Mouse (Mus musculus): ENCODE results near the gene Ugt1a10. TPM values are rescaled to one million over a fixed set of nuclear protein-coding genes. Genes with fewer than 3 reads are reported as not detected.

Ugt1a10 gene
- total RNA-seq, 2 experiments from 2014 or later = not detected

DNA sequence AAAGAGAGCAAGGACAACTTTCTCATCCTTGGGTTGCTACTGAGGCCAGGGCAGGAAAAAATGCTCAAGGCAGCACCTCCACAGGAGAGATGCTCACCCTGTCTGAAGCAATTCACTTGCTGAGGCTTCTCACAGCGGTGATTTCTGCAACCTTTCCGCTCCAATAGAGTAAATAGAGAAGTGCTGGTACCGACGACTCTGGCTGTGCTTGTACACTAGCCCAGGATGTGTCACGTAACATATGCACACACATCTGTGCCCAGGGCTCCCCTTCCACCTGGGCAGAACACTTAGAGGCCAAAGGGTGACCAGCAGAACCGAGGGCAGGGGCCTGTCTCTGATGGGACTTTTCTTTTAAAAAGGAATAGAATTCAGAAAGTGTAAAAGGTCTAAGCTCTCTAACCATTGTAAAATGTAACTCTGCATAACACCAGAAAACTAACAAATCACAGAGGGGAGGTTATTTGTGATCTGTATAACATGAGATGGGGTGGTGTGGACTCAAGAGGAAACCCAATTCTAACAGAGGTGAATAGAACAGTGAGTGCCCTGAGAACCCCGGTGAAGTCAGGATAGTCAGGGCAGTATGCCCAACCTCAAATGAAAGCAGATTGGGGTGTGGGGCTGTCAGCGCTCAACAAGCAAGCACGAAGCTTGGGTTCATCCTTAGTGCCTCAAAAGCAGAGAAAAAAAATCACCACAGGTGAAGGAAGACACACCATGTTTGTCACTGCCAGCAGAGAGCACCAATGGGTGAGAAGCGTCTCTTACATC lies 205.6 kb downstream of the Ugt1a10 start:
- no peak for DNase-seq (ENCODE audit: low spot score in 2 of 2)
- intact Hi-C loops (cut with DNase I) = no loop called here

DNA sequence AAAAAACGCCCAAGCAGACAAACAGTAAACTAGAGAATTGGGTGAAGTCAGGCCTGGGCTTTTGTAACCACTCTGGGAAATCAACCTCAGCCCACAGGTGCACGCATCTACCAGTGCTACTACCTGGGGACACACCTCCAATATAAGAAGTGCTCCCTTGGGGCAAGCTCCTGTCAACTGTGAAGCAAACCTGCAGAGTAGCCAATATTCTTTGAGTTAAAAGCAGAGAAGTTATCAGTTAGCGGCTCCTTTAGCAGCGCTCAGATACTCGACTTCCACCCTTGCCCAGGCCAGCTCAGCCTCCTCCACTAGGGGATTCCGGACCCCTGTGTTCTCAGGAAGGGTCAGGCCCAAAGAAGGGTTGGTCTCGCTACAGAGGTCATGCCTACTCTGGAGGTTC lies 206.5 kb downstream of the Ugt1a10 start:
- DNase-seq (ENCODE audit: low spot score in 2 of 2) = no peak
- intact Hi-C loops (cut with DNase I) = no loop called here

DNA sequence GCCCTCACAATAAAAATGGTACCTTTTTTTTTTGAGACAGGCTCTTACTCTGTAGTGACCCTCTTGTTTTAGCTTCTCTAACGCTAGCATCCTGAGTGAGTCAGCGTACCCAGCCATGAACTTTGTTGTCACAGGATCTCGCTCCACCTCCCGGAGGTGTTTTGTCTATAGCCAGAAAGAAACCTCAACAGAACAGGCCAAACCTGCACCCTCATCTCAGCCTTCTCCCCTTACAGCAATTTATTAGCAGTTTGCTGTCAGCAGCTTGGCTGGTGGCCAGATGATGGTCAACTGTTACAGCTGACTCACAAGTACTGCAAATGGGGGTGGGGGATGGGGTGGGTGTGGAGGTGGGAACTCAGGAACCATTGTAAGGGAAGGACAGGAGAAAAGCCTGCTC lies 207.1 kb downstream of the Ugt1a10 start:
- no peak for DNase-seq (ENCODE audit: low spot score in 2 of 2)
- intact Hi-C loops (cut with DNase I) = no loop called here

DNA sequence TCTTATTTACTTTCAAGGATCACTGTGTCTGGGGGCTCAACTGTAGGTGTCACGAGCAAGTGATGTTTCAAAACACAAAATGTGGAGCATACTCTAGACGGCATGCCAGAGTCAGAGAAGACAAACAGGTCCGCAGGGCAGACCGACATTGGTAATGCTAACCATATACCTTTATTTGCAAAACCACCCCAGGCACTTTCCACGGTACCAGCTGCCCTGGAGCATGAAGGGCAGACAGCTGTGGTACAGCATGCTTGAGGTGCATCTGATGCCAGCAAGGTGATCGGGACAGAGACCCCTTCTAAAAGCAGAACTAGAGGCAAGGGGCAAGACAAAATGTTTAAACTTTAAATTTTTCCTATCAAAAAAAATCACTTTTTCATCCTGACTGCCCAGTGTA lies 207.8 kb downstream of the Ugt1a10 start:
- DNase-seq (ENCODE audit: low spot score in 2 of 2) = no peak
- intact Hi-C loops (cut with DNase I) = no loop called here

DNA sequence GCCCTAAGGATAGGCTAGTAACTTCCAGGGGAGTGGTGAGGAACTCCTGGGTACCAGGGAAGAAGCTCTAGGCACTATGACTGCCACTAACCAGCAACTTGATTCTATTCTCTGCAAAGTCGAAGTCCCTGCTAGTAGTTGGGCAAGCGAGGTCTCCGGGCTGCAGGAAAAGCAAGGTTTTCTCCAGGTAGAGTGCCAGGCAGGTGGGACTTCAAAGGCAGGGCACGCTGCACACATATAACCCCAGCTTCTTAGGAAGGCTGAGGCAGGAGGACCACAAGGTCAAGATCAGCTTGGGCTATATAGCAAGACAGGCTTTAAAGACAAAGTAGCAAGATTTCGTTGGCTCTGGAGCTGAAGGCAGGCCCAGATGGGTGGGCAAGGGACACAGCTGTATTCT lies 208.6 kb downstream of the Ugt1a10 start:
- no peak for DNase-seq (ENCODE audit: low spot score in 2 of 2)
- intact Hi-C loops (cut with DNase I) = no loop called here

DNA sequence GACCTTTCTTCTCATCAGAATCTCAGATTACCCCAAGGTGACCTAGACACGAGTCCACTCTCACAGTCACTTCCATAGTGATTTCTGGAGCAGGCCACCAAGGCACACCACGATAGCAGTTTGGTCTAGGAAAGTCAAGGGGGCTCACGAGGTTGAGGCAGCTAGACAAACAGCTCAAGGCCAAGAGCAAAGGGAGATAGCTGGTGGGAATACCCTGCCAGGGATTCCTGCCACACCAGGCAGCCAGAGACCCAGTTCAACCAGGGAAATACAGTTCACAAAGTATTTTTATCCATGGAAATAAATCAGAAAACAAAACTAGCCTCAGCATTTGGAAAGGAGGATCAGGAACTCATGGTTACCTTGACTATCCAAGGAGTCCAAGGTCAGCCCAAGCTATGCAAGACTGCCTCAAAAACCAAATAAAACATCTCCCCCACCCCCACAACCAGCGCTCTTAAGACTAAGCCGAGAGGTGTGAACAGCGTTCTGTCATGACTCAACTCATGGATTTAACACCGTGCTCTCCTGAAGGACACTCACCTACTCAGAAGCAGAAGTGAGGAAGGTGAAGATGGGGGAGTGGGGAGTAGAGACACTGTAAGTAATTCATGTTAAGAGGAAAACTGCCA lies 209.2 kb downstream of the Ugt1a10 start:
- DNase-seq (ENCODE audit: low spot score in 2 of 2) = no peak
- intact Hi-C loops (cut with DNase I) = no loop called here

DNA sequence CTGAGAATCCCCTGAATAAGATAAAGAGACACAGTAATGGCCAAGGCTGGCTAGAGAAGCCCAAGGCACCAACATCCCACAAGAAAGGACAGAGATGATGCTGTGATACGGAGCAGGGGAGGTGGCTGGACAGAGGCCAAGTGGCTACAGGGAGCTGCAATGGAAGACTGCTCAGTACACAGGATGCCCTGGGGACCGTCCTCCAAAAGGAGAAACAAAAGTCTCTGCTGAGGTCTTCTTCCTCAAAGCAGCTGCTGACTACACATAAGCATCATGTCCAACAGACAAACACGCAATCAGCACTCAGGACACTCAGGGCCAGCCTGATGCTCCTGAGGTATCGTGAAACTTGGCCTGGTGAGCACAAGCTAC lies 209.7 kb downstream of the Ugt1a10 start:
- intact Hi-C loops (cut with DNase I) = no loop called here

DNA sequence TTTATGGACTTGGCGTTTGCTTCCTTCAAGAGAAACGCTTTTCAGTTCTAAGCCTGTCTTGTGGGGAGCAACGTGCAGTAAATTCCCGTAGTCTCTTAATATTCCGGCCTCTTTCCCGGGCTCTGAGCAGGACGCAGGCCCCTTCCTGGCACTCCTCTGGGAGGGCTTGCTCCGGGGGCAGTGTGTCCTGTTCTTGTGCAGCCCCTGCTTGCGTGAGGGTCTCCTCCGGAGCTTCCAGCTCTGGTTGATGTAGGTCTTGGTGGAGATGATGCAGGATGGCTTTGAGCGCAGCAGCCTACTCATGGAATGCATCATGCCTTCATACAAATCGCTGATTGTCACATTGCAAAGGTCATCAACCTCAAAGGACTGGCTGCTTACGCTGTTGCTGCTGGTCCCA lies 210.9 kb downstream of the Ugt1a10 start:
- intact Hi-C loops (cut with DNase I) = no loop called here
- no peak for DNase-seq (ENCODE audit: low spot score in 2 of 2)

More for the DNA sequence above, 209.7 kb downstream of the Ugt1a10 start:
- no peak for DNase-seq (ENCODE audit: low spot score in 2 of 2)

DNA sequence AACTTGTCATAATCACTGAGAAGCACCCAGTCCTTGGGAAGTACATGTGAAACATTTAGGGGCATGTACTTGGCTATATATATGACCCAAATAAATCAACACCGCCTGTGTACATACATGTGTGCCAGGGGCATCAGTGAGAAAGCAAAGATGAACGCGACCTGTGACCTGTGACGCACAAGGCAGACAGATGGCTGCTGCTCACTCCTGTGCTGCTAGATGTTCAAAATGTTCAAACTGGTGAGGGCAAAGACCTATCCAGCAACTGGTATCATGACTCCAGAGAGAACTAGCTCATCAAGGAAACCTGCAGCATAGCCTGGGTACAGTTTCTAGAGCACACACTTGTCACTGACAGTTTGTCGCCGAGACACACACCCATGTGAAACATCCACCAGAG lies 212.3 kb downstream of the Ugt1a10 start:
- intact Hi-C loops (cut with DNase I) = no loop called here

DNA sequence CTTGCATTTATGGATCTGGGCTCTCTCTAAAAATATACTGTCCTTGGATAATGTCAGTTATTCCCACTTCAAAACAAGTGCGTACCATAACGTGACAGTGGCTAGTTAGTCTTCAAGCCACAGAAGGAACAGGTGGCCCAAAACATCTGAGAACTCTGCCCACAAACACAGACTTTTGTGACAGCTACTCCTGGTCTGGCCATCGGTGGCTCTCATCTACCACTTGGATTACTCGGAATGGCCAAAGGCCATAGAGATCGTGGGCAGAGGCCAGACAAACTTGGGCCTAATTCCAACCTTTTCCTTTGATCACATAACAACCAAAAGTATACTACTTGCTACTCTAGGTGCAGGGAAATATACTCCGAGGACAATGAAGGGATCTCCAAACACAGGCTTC lies 212.9 kb downstream of the Ugt1a10 start:
- no peak for DNase-seq (ENCODE audit: low spot score in 2 of 2)
- intact Hi-C loops (cut with DNase I) = no loop called here

More for the DNA sequence above, 212.3 kb downstream of the Ugt1a10 start:
- DNase-seq (ENCODE audit: low spot score in 2 of 2) = no peak

Small RNAs within 50 kb of the gene (microRNA-seq; reads per million reads assigned to microRNA genes)
- gene Gm25198 = not detected

Other genes starting within 250 kb of the Ugt1a10 start
- gene Dgkd, start 202.1 kb upstream of the Ugt1a10 start, total RNA-seq (2021) = 100 to 1,000 TPM in 1 of 2 experiments, 10 to 100 TPM in 1; 88.0 to 122 TPM
- 10 to 100 TPM; 15.1 to 27.2 TPM for gene Usp40, start 46.8 kb upstream of the Ugt1a10 start, total RNA-seq (2021)
- not detected for gene Ugt1a9, start 15.4 kb downstream of the Ugt1a10 start, total RNA-seq (2021)
- not detected for gene Ugt1a8, start 32.4 kb downstream of the Ugt1a10 start, total RNA-seq (2021)
- under 1 TPM; 0.44 to 0.82 TPM for gene Ugt1a7c, start 39.7 kb downstream of the Ugt1a10 start, total RNA-seq (2021)
- gene Ugt1a6b, start 47.9 kb downstream of the Ugt1a10 start, total RNA-seq (2021) = under 1 TPM in 1 of 2 experiments, not detected in 1; 0.22 TPM
- 1 to 10 TPM in 1 of 2 experiments, under 1 TPM in 1; 0.96 to 1.2 TPM for gene Ugt1a6a, start 79.4 kb downstream of the Ugt1a10 start, total RNA-seq (2021)
- gene Ugt1a5, start 110.6 kb downstream of the Ugt1a10 start, total RNA-seq (2021) = not detected
- not detected for gene Ugt1a2, start 145.2 kb downstream of the Ugt1a10 start, total RNA-seq (2021)
- 1 to 10 TPM; 2.2 to 2.5 TPM for gene Dnajb3, start 150.4 kb downstream of the Ugt1a10 start, total RNA-seq (2021)
- under 1 TPM in 1 of 2 experiments, not detected in 1; 0.18 TPM for gene Ugt1a1, start 156.6 kb downstream of the Ugt1a10 start, total RNA-seq (2021)
- gene Mroh2a, start 171.6 kb downstream of the Ugt1a10 start, total RNA-seq (2021) = under 1 TPM in 1 of 2 experiments, not detected in 1; 0.07 TPM
- 10 to 100 TPM; 33.0 to 38.9 TPM for gene Hjurp, start 222.2 kb downstream of the Ugt1a10 start, total RNA-seq (2021)
- gene Trpm8, start 222.3 kb downstream of the Ugt1a10 start, total RNA-seq (2021) = under 1 TPM in 1 of 2 experiments, not detected in 1; 0.25 TPM

Measured in left cerebral cortex, postnatal 36 days (tissue).